Mouse (Mus musculus): ENCODE measurements around the gene Dxo.

Gene Dxo

GRCm38 (mm10) chr17:34836155-34836855 is 514 bp upstream of the Dxo start:
- no peak for DNase-seq

DNA sequence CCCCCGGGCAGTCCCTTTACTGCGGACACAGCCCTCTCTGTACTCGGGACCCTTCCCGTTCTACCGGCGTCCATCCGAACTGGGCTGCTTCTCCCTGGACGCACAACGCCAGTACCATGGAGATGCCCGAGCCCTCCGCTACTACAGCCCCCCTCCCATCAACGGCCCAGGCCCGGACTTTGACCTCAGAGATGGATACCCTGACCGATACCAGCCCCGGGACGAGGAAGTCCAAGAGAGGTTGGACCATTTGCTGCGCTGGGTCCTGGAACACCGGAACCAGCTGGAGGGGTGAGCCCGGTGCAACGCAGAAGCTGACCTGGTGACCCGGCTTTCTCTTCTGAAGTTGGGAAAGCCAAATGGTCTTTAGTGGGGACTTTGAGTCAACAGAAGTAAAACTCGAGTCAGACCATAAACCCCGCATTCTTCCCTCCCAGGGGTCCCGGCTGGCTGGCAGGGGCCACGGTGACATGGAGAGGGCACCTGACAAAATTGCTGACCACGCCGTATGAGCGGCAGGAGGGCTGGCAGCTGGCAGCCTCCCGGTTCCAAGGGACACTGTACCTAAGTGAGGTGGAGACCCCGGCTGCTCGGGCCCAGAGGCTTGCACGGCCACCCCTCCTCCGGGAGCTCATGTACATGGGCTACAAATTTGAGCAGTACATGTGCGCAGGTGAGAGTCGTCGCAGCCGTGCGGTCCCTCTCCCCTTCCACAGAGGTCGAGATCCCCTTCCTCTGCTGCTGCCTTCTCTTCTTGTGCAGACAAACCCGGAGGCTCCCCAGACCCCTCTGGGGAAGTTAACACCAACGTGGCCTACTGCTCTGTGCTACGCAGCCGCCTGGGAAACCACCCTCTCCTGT is 875 bp downstream of the Dxo start:
- DNase-seq, result peak; percentile 4 to 46

GRCm38 (mm10) chr17:34838785-34839184 is 2.0 kb downstream of the Dxo start:
- DNase-seq, result no peak

GRCm38 (mm10) chr17:34840736-34841307 is 4.0 kb downstream of the Dxo start:
- no peak for DNase-seq

GRCm38 (mm10) chr17:34844884-34845283 is 8.1 kb downstream of the Dxo start:
- no peak for DNase-seq

DNA sequence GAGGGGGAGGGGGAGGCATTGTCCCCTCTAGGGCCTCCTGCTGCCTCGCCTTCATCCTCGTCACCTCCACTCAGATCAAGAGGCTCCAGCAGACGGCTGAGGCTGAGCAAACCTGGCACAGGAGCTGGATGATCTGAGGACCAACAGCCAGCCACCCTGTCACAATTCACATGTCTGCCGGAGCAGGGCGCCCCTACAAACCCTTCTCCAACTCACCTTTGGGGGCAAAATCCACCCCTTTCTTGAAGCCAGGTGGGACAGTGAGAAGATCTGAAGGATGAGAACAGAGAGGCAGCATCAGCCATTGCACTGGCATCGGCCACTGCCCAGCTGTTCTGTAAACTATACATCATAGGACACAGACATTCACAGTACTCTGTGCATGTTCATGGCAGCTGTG is 10.4 kb downstream of the Dxo start:
- DNase-seq, result no peak

GRCm38 (mm10) chr17:34847615-34848014 is 10.8 kb downstream of the Dxo start:
- DNase-seq, result no peak

- DNase-seq, result peak; percentile 98 to 99
These were observed 13.1 kb downstream of the Dxo start, which contains the start of the genes Skiv2l and Nelfe for GRCm38 (mm10) chr17:34849722-34850516. Gene Skiv2l (minus strand): TSS chr17:34850210. Gene Nelfe (plus strand): TSS chr17:34850391.

GRCm38 (mm10) chr17:34850517-34851125 is 13.8 kb downstream of the Dxo start:
- DNase-seq, result no peak

- DNase-seq, result no peak
These were observed 16.7 kb downstream of the Dxo start for GRCm38 (mm10) chr17:34853511-34853910.

DNA sequence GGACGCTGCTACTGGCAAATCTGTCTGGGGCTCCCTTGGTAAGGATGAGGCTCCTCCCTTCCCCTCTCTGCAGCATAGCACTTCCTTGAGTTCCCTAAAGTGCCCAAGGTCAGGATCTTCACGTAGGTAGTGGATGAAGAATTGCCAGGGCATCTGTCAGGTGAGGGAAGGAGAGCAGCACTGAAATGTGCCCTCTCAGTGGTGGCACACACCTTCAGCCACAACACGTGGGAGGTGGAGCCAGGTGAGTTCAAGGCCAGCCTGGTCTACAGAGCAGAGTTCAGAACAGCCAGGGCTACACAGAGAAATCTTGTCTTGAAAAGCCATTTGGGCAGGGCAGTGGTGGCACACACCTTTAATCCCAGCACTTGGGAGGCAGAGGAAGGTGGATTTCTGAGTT is 17.9 kb downstream of the Dxo start:
- DNase-seq, result no peak

DNA sequence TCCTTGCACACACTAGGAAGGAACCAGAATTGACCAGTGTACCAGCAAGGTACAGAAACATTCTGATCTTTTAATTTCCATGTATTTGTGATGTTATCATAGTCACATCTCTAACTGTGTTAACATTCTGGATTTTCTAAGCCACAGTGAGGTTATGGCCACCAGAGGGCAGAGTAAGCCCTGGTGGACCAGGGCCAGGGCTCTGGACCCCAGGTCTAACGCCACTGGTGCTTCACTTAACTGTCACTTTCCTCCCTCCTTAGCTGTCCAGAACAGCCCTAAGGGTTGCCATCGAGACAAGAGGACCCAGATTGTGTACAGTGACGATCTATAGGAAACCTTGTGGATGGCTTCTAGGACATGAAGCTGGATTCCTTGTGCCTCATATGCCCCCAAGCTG is 19.0 kb downstream of the Dxo start:
- peak; percentile 37 to 45 for DNase-seq

DNA sequence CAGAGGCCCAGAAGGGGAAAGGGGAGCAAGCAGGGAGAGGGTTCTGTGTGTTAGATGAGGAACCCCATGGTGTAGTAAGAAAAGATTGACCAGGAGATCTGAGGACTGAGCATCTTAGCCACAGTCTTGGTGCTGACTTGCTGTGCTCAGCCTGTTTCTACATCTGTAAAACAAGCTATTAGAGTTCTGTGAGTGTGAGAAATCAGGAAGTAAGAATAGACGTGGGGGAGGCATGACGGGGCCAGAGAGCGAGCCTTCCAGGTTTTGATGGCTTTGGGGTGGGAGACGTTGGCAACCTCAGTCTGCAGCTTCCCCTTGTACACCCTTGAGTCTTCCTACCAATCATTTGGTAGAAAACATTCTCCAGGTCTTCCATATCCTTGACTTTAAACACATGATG is 21.9 kb downstream of the Dxo start:
- DNase-seq, result no peak

DNA sequence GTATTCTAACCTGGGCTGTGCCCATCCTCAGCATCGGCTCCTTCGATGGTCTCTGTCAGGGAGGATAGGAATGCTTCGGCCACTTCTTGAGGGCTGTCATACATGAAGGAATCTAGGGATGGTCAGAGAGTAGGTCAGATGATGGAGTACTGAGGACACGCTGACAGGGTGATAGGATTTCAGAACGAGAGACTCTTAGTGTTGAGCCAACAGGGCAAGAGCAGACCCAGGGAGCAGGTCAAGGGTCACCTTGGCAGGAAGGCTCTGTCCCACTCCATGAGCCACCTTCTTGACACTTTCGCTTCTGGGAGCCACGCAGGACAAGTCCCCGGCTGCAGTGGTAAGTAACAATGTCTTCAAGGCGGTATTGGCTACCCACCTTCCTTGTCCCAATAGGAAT is 23.7 kb downstream of the Dxo start:
- no peak for DNase-seq

- no peak for DNase-seq
These were observed 25.0 kb downstream of the Dxo start for GRCm38 (mm10) chr17:34861704-34862415.

GRCm38 (mm10) chr17:34862416-34863081 is 25.7 kb downstream of the Dxo start, which contains the start of gene Cfb:
Gene Cfb (minus strand): TSS chr17:34862518.
- DNase-seq, result no peak

DNA sequence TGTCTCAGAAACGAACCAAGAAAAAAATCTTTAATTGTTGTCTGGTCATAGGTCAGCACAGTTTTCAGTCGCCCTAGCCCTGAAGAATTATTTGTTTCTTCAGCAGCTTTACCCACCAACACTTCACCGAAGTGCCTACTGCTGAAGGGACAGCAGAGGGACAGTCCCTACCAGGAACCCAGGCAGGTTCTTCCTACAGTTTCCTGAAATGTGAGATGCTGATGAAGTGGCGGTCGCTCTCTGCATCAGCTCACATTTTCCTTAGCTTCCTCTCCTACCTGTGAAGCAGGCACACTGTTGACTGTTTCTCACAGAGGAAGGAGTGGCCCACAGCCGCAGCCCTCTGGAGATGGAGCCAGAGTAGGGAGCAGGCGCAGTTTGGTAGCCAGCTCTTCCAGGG is 29.2 kb downstream of the Dxo start:
- DNase-seq, result no peak

- DNase-seq, result no peak
These were observed 37.5 kb downstream of the Dxo start for GRCm38 (mm10) chr17:34874321-34874720.

DNA sequence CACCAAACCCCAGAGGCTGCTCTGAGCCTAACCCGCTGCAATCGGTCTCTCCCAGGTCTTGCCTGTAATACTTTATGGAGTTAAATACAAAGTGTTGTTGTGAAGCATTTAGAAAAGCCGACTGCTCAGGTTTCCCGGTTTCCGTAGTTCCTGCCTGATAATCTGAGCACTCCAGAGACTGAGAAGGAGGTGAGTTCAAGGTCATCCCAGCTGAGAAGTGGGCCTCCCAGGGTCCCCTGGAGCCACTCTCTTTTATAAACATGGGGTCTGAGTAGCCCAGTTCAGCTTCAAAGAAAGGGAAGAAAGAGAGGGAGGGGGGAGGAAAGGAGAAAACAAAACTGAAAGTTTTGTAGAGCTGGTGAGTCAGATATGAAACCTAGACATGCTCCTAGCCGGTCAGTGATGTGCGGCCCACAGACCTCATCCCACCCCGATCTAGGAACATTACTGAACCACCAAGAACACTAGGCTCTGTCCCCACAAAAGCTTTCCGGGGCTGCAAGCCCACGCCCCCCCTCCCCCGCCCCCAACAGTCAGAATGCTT is 42.6 kb downstream of the Dxo start, which contains the start of gene Zbtb12:
Gene Zbtb12, plus strand, starts transcription at position 148 of the 544 bp plus-strand sequence.
- no peak for DNase-seq

DNA sequence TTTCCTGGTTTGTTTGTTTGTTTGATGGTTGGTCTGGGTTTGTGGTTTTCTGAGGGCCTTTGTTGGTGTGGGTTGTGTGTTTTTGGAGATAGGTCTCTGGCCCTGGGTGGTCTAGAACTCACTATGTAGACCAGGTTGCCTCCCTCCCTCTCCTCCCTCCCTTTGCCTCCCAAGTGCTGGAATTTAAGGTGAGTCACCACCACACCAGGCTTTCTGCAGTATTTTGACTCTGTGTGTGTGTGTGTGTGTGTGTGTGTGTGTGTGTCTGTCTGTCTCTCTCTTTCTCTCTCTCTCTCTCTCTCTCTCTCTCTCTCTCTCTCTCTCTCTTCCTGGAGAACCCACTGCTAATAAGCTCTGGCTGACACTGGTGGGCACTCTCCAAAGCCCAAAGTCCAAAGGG is 44.3 kb downstream of the Dxo start:
- no peak for DNase-seq
